Mouse (Mus musculus) fibroblast of lung, adult 2 months (primary cell): ENCODE results near the gene Mical2.

ENCODE experiments used
- DNase-seq: peaks from one replicate; pipeline ENCODE4 v3.0.0-alpha.2; 2011; ENCODE audit warnings: low read depth

The Mical2 gene

DNA sequence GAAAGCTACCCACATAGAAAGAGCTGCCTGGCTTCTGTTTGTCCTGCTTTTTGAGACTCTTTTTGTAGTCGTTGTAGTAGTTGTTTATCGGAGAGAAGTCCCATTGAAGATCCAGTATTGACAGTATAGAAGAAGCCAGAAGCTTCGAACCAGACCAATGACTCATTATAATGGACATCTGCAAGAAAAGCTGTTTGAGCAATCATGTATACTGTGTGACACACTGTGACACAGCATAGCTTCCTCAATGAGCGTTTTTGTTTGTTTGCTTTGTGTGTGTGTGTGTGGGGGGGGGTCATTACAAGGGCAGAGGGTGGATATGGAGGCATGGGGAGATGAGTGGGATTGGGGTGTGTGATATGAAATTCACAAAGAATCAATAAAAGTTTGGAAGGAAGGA lies 53.0 kb downstream of the Mical2 start:
- DNase-seq, result no peak

DNA sequence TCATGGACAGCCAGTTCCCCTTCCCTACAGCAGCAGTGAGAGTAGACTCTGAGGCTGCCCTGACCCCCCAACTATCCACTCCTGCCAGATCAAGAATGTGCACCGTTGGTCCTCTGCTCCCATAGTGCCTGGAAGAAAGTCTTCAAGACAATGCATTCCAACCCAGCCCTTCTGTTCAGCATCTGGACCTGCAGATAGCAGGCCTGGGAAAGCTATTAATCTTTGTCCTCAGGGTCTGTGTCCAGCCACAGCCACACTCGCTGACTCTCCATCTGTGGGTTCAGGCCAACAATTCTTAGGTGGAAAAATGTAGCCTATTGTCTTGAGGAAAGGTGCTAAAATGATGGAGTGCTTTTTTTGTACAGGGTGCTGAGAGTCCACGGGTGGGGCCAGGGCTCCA lies 54.8 kb downstream of the Mical2 start:
- no peak for DNase-seq

DNA sequence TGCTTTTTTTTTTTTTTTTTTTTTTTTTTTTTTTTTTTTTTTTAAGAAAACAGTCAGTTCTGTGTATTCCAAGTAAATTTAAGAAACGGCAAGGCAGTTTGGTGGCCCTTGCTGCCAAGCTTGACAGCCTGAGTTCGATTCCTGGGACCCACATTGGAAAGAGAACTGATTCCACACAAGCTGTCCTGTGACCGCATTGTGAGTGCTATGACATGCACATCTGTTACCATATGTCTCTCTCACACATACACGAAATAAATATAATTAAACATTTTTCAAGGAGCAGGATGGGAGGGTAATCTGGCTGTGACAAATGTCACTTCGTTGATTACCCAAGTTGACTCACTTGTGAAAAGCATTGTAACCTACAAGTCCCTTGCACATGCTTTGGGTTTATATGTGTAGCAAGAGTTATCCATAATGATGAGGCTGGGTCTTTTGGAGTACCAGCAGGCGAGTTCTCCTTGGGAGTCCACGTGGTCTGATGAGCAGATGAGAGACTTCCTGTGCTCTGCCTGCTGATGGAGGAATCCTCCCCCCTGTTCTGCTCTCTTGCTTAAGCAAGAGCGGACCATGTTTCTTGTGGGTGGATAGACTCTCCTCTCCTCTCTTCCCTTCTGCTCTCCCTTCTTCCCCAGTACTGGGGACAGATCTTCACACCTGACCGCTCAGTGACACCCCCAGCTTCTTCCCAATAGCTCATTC lies 58.1 kb downstream of the Mical2 start:
- no peak for DNase-seq

DNA sequence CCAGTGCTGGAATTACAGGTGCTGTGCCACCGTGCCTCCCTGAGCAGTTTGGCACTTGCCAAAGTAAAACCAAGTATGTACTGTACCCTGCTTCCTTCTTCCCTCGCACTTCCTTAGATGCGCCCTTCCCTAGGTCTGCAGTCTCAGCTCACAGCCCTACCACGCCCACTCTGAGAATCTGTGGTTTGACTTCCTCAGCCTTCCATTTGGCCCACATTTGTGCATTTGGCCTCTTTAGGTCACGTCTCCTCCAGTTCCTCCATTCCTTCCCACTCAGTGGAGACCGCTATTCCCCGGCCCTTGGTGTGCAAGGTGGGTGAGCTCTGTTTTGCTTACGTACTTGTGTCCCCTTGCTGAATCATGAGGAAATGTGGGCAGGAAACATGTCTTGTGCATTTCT lies 59.9 kb downstream of the Mical2 start:
- DNase-seq, result no peak

DNA sequence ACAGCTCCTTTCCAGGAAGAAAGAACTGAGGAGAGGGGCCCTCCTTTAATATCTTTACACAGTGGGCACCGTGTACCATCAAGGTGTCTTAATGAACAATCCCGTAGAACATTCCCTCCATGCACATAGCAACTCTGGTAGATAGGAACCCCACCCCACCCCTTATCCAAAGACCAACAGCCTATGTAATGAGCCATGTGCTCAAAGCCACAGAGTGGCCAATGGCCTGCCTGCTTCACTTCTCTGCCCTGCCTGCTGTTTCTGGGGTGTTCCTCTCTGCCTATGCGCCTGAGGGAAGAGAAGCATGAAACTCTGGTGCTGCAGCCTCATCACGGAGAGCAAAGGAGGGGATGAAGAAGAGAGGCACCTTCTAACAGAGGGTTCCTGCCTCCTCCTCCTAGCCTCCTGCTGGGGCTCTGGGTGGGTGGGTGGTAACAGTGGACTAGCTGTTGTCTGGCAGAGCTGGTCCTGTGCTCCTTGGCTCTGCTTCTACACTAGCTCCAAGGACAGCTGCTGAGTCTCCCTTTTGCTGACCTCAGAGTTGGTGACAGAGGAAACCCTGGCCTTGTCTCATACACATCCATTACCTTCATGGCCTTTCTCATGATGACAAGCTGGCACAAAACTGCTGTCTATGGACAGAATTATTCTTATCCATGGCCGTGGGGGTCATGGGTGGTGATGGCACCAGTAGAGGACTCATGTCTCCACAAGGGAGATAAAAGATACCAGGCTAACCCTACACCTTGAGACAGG lies 62.9 kb downstream of the Mical2 start:
- DNase-seq, result no peak

DNA sequence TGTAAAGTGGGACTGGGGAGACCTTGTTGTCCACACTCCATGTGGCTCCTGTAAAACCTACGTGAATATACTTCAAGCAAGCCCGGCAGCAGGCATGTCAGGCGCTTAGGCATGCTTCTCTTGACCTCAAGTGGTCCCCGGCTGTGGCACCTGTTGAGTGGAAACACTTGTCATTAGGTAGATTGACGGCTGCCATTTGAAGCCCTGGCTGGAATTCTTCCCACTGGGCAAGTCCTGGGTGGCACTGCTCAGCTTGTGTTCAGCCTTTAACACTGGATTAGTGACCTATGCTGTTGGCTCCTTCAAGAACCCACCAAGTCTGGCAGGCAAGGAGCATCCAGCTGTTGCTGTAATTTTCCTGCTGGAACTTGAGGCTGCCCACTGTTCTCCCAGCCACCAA lies 63.9 kb downstream of the Mical2 start:
- DNase-seq, result no peak

DNA sequence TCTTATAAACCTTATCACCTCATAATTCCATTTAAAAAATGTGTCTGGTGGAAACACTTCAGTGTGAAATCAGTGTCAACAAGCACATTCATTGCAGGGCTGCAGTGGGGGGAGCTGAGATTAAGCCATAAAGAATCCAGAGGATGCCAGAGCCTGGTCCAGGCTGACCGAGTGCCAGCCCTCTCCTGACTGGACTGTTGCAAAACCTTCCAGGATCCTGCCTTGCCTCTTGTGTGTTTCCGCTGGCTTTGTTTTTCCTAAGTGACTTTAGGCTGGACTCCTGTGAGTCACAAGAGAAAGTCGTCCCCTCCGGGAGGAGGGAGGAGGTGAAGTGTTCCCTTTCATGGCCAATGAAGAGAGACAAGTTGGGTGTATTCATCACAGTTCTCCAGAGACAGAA lies 64.3 kb downstream of the Mical2 start:
- peak; percentile 92 for DNase-seq

DNA sequence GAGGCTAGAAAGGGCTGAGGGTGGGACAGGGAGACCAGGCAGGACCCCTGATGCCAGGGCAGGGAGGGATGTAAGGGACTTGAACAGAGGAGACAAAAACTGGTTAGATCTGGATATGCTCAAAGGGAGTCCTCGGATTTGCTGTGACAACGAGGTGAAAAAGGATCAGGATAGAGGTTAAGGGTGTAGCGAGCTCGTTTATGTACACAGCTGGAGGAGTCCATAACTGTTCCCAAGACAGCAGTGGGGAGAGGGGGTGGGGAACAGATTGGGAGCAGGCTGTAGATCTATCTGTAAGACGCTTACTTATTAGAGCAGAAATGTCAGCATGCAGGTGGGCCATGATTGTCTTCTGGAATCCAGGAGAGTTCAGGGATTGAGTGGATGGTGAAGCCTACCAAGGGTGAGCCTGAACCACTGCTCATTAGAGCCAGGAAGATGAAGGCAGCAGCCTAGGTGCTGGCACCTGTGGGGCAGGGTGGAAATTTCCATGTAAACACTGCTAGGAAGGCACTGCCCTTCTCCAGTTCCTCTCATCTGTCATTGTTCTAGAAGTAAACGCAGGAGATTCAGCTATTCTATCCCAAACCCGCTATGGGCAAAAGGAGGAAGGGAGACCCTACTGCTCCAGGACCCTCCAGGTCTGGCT lies 67.9 kb downstream of the Mical2 start:
- no peak for DNase-seq

DNA sequence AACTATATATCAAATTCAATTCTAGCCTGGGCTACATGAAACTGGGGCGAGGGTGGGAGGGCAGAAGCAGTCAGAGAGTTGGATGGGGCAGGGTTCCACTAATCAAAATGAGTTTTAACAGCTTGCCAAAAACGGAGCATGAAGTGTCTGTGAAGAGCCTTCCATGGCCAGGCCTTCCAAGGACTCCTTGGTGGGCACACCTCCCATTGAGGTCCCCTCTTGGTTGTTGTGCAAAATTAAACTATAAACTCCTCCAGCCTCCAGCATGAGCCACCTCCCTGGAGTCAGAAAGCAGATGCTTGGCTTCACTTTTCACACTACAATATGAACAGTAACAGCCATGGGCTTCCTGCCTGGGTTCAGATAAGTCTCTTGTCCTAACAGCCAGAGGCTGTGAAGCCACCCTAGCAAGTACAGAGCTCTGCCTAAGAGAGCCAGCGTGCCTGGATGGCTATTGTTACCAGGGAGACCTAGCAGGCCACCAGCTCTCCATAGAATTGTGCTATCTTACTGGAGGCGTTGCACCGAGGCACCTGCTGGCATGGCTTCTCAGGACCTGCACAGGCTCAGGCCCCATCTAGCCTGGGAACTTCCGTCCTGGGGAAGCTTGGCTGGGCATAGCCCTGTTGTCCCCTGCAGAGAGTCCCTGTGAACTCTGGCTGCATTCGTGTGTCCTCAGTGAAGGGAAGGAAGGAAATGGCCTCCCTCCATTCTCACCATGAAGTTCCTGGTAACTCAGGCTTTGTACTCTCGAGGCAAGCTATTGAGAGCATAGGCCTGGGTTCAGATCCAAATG lies 70.0 kb downstream of the Mical2 start:
- no peak for DNase-seq

DNA sequence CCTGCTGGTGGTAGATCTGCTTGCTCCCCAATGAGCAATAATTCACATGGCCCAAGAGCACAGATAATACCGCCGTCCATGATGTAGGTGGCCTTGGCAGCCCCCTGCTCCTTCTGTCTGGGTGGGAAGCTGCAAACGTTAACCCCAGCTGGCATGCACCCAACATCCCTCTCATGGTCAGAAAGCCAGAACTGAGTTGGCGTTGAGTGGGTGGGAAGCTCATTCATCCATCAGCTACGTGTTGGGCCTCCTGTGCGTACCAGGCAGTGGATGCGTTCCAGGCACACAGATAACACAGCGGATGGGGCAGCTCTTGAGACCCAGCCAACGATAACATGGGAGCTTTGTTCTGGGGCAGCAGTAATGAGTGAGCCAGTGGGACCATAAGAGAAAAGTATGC lies 72.4 kb downstream of the Mical2 start:
- DNase-seq, result no peak

DNA sequence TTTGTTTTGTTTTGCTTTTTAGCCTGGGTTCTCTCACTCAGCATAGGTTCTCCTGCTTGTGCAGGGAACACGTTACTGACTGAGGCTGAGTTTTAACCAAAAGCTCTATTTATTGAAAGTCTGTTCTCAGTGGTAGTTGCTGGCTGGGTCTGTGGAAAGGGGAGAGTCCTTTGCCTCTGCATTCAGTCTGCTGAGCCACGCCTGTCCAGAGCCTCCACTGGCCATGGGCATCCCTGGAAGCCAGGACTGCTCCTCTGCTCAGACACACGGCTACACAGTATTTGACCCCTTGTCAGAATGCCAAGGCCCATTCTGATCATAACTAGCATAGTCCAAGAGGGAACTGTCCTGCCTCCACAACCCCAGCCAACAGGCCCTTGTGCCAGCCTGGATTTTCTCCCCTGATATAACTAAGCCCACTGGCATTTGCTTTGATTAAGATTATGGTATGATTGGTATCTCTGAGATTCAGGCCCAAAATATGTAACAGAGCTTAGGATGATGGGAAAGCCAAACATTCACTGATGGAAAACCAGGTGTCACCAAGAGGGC lies 73.3 kb downstream of the Mical2 start:
- DNase-seq, result peak; percentile 39

DNA sequence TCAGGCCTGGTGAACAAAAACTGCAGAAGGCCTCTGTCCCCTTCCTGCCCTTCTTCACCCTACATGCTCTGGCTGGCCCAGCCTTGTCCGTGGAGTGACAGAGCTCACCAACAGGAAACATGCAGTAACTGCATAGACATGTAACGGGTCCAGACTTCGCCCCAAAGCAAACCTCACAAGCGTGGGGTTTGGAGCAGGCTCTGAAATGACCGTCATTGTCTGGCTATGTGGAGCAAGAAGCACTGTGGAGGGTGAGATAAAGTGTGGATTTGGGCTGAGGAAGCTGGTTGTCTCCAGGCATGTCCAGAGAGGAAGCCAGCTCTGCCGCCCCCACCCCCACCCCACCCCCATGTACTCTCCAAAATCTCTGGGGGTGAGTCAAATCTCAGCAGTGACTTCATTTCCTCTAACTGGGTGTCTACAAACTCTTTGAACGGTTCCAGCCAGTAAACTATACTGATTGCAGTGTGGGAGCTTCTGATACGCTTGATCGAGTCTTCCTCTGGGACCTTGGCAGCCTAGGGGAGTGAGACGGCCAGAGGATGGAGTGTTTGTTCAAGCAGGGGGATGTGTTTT lies 74.0 kb downstream of the Mical2 start:
- DNase-seq, result peak; percentile 60

DNA sequence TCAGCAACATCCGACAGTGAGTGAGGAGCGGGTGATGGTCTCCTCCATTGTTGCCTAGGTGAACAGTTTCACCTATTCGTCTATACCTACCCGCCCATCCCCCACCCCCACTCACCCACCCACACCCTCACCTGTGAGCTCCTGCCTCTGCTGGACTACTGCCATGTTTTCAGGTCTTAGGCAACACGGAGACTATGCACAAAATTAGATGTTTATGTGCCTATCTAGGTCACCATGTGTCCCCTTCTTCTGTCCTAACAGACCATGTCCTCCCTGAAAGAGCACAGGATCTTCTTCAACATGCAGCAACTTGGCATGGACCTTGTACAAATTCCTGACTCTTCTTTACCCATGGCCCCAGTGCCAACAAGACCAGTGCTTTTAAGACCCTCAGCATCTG lies 74.5 kb downstream of the Mical2 start:
- DNase-seq, result no peak

DNA sequence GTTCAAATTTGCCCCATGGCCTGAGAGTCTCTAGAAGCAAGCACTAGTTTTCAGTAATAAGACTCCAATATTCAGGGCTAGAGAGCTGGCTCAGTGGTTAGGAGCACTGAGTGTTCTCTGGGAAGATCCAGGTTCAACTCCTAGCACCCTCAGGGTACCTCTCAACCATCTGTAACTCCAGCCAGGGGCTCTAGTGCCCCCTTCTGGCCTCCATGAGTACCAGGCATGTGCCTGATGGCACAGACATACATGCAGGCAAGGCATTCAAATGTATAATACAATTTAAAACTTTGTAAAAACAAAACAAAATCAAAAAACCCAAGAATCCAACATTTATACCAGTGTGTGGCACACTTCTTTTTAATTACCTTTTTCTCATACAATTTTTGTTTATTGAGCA lies 75.4 kb downstream of the Mical2 start:
- DNase-seq, result no peak

DNA sequence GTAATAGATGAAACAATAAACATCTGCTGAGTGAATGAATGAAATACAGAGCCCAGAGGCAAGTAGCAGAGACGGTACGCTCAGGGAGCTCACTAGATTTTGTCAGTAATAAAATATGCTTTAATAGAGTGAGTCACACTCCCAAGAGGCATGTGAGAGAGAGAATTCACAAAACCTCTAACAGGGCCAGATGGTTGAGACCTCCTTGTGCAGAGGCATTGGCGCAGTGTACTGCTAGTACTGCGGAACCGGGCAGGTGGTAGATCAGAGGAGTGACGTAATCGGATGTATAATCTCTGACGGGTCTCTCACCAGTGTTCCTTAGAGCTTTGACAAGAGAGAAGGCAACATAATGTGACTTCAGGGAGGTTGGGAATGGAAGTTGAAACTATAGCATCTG lies 78.7 kb downstream of the Mical2 start:
- peak; percentile 44 for DNase-seq

DNA sequence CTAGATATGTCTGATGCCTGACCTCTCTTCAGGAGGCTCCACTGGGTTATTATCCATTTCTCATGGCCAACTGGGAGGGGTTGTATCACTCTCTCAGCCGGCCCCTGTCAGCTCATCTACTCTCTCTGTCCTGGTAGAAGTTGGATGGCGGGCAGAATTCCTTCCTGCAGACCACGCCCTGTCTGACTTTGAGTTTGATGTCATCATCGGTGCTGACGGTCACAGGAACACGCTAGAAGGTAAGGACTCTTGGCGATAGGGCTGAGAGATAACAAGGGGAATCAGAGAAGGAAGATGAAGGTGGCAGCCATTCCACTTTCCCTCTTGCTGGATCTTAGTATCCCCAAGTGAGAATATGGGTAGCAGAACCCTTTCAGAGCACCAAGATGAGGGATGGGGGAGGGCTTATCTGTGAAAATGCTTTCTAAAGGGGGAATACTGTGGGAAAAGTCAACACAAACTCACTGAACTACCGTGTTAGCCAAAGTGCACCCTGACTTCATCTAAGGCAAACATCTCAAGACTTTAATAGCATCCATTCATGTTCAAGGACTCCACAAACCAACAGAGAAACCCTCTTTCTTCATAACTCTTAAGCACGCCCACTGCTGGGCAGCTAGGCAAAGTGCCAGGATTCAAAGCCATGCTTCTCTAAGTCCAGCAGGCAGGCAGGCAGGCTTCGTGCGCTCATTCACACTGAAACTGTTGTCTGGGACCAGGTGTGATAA lies 83.8 kb downstream of the Mical2 start:
- no peak for DNase-seq

DNA sequence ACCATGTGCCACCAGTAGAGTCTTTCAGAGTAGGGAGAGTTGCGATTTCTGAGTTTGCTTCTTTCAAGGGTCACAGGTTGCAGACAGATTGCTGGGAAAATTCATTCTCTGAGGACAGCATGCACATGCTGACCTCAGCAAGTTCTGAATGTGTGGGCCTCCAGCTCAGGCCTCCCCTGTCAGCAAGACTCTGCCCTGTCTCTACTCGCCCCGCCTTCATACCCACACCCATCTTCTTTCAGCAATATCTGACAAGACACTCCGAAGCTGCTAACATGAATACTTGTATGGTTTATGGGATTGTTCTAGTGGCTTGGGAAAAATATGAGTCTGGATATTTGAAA lies 84.3 kb downstream of the Mical2 start:
- no peak for DNase-seq

DNA sequence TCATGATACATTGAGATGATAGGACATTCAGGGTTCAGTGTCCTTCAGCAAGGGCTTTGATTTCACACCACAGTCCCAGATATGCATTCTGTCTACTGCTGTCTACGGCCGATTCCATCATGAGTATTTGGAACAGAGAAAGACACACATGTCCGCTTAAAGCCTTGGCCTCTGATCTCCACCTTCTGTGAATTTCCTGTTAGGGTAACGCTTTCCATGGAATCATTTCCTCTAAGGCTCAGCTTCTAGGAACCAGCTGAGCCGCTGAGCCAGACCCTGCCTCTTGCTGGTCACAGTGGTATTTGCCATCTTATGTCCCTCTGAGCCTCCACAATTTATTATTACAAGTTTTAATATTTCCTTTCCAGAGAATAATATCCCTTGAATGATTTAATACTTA lies 87.6 kb downstream of the Mical2 start:
- no peak for DNase-seq

DNA sequence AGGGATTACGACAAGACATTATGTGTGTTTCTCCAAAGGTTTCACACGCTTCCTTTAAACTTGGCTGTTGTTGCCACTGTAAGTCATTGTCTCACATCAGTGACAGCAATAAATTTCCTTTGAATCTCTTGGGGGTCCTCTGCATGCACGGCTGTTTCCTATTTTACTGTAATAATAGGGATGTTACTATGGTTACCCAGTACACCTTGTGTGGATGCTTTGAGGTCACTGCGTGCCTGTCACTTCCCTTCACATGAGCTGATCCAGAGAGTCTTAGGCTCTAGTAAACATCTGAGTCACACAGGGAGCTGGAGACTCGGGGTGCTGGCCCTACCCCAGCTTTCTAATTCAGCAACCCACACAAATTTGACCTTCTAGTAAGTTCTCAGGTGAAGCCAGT lies 88.0 kb downstream of the Mical2 start:
- no peak for DNase-seq

DNA sequence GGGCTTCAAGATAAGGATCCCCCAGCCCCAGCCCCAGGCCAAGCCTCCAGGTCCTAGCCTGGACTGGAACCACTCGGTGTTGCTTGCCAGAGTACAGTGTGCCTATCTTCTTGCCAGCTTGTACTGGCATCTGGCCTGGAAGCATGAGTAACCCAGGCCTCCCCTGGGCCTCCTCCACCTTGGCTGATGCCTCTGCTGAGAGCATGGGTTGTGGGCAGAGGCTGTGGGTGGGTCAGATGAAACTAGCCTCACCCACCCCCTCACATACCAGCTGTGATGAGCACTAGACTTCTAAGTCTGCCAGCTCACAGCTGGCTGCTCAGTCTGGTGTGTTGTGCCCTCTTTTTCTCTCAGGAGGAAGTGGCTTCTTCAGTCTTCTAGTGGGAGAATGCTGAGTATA lies 90.6 kb downstream of the Mical2 start:
- peak; percentile 88 for DNase-seq

DNA sequence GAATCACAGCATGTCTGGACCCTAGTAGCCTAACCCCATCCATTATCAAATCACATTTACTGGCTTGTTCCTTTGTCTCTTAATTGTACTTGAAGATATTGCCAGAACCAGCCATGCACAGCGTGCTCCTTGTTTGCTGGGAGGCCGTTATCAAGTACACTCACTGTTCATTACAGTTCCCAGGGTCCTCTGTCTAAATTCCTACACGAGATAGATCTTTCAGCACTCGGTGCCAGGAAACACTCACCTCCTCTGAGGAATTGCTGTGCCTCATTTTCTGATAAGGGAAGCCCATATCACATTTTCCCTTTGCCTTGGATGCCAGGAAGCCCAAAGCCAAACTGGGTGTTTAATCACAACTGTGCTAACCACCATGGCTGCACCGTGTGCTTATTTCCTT lies 91.8 kb downstream of the Mical2 start:
- no peak for DNase-seq
